Mouse (Mus musculus) bone marrow, adult 2 months (tissue): ENCODE measurements around the gene Olfr822. TPM values are rescaled to one million over a fixed set of nuclear protein-coding genes. Genes with fewer than 3 reads are reported as not detected.
"Not testable (repeated sequence)": the region's sequence is repeated elsewhere in the genome, so short reads cannot be mapped to it uniquely, and the experiment has no call there.

Experiments
- H3K27ac ChIP-seq: fragments of 200-500 bp; 2 replicates; pipeline ENCODE4 v1.5.1; 2012; ENCODE audit warnings: low read depth, mild to moderate bottlenecking, control low read depth, inconsistent platforms, low read length; ENCODE audit not compliant: control insufficient read depth, poor library complexity, insufficient read depth
- H3K4me1 ChIP-seq: fragments of 200-500 bp; 2 replicates; pipeline ENCODE4 v1.6.1; 2011; ENCODE audit warnings: low read length; ENCODE audit not compliant: control insufficient read depth, insufficient read depth
- H3K4me3 ChIP-seq: fragments of 200-500 bp; replicated peaks from 2 replicates; pipeline ENCODE3; 2011; ENCODE audit warnings: mild to moderate bottlenecking, low read depth, low read length, control low read depth; ENCODE audit not compliant: control insufficient read depth
- CTCF ChIP-seq: fragments of 200-500 bp; IDR thresholded peaks from 2 replicates; pipeline ENCODE4 v1.5.1; 2011; ENCODE audit warnings: low read length, control low read depth; ENCODE audit not compliant: control insufficient read depth, insufficient read depth
- POLR2A ChIP-seq: fragments of 200-500 bp; IDR thresholded peaks from 2 replicates; pipeline ENCODE4 v1.6.1; 2011; ENCODE audit warnings: low read depth, mild to moderate bottlenecking, control low read depth, low read length, borderline replicate concordance; ENCODE audit not compliant: control insufficient read depth
- WGBS: fragments of 180-500 bp; shearing (Covaris S2); methylation state at CpG from one replicate; pipeline ENCODE4 v1.1.7; 2018; 5-methylcytosine and 5-hydroxymethylcytosine counted together
- polyA plus RNA-seq: library from polyadenylated mRNA; stranded (reverse); fragments of >200 nt; gene quantifications from 2 replicates; pipeline ENCODE4 v1.2.4, GENCODE M21; 2011; ENCODE audit warnings: low replicate concordance; ENCODE audit not compliant: missing spikeins, insufficient read depth, insufficient read length

The Olfr822 gene
- polyA plus RNA-seq: not detected in 2 replicates

GRCm38 (mm10) chr10:130070910-130071309 lies at the start of gene Olfr822:
TSS of gene Olfr822 (plus strand) at chr10:130071210.
- Histone ChIP-seq H3K4me1 (no peaks in the 10 kb centered on the region), H3K27ac (no peak within 1 kb of the TSS), H3K4me3 (no peak within 1 kb of the TSS)
- TF ChIP-seq POLR2A (no peak), CTCF (no peak)

- H3K4me1 ChIP-seq: no peaks in the 10 kb centered on the region
- H3K27ac ChIP-seq: no peak within 1 kb of the TSS
- H3K4me3 ChIP-seq: no peak within 1 kb of the TSS
- no peak for TF ChIP-seq POLR2A
- TF ChIP-seq CTCF: no peak
These were observed 41.0 kb upstream of the Olfr822 start, which contains the start of gene Olfr821 for GRCm38 (mm10) chr10:130030048-130030447. TSS of gene Olfr821 (plus strand) at chr10:130030348.

DNA sequence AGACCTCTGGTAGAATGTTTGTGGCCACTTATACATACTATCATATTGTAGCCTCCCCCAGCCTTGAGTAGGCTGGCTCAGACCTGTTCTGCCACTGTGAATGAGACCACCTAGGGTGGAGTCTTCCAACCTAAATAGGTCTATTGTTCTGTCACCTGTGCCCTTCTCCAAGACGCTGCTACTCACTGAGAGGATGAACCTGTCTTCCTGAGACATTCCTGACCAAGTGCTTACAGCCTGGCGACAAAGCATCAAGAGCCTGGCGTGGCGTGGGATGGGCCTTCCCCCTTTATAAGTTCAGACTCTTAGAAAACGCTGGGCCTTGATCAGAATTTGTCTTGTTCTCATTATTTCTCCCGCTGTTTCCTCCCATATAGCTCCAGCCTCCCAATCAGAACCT lies 33.9 kb upstream of the Olfr822 start:
- no peaks in the 10 kb centered on the region for H3K4me1 ChIP-seq
- 63% methylated on average over 6 of the region's 6 CpGs for WGBS
- TF ChIP-seq CTCF (no peak), POLR2A (no peak)

DNA sequence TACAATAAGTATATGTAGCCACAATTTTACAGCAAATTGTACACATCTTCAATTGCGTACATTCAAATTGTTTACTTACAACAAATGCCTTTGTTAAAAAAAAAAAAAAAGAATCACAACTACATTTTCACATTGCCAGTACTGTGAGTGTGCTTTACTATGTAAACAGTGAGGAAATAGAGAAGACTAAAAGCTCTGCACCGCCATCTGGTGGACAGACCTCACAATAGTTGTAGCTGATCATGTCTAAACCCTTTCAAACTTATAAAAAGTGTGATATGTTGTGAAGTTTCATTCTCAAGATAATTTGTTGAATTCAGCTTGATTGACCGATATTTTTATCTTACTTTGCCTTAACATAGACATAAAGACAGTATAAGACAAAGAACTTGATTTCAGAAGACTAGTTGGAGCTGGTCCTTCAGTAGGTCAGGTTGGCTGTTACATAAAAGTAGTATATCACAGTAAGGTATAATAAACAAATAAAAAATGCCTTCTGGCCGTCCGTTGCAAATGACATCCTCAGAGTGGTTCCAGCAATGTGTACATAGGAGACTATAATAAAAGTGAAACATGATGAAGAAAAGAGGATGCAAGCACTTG lies 21.9 kb downstream of the Olfr822 start:
- Histone ChIP-seq H3K4me1 (no peaks in the 10 kb centered on the region), H3K27ac (no peak overlapping the region), H3K4me3 (no peak overlapping the region)
- TF ChIP-seq POLR2A (no peak), CTCF (no peak)
- WGBS: 16% methylated on average over 5 of the region's 5 CpGs

More for the DNA sequence above, 33.9 kb upstream of the Olfr822 start:
- Histone ChIP-seq H3K4me3 (no peak overlapping the region), H3K27ac (no peak overlapping the region)

DNA sequence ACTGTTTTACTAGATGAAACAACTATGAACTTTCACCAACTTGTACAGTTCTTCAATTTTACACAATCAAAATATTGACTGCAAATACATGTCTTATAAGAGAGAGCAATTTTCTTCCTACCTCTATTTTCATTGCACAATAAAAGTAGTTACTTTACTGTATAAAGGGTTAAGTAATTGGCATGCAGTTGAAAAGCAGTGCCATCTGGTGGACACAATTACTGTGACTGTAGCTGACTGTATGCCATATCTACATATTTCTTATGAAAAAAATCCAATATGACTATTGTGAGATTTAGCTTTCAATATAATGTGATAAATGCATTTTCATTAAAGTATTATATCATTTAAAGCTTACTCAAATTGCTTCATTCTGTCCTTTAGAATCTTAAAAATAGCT lies 25.1 kb downstream of the Olfr822 start:
- TF ChIP-seq CTCF: no peak
- no peak for TF ChIP-seq POLR2A
- H3K27ac ChIP-seq: no peak overlapping the region
- no peaks in the 10 kb centered on the region for H3K4me1 ChIP-seq
- H3K4me3 ChIP-seq: no peak overlapping the region

- not testable (repeated sequence) for H3K4me1 ChIP-seq, H3K4me3 ChIP-seq, H3K27ac ChIP-seq
- WGBS: 69% methylated on average over 1 of the region's 1 CpGs
These were observed 44.3 kb downstream of the Olfr822 start, which contains the start of gene Olfr823 for GRCm38 (mm10) chr10:130115283-130115682. TSS of gene Olfr823 (minus strand) at chr10:130115383.

DNA sequence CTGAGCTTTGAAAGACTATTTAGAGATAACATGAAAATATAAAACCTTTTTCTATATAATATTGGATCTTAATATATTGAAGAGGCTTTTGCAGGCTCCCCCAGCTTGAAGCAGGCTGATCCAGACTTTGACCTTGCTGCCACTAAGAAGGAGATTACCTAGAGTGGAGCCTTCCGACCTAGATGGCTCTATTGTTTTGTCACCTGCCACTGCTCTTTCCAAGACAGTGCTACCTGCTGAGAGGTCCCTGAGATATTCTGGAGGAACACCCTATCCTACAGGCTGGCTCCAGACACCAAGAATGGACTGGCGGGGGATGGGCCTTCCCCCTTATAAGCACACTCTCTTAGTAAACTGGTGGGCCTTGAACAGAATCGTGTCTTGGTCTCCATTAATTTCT lies 45.0 kb downstream of the Olfr822 start:
- not testable (repeated sequence) for H3K4me1 ChIP-seq, H3K27ac ChIP-seq, H3K4me3 ChIP-seq
- WGBS: 73% methylated on average over 3 of the region's 3 CpGs

Other genes starting within 250 kb of the Olfr822 start
- not detected in 2 replicates for gene Olfr812, start 225.1 kb upstream of the Olfr822 start, polyA plus RNA-seq
- gene Olfr813, start 215.8 kb upstream of the Olfr822 start, polyA plus RNA-seq: not detected in 2 replicates
- not detected in 2 replicates for gene Olfr814, start 191.4 kb upstream of the Olfr822 start, polyA plus RNA-seq
- not detected in 2 replicates for gene Olfr815, start 165.3 kb upstream of the Olfr822 start, polyA plus RNA-seq
- not detected in 2 replicates for gene Olfr816, start 155.6 kb upstream of the Olfr822 start, polyA plus RNA-seq
- not detected in 2 replicates for gene Olfr818, start 122.1 kb upstream of the Olfr822 start, polyA plus RNA-seq
- gene Olfr819, start 103.9 kb upstream of the Olfr822 start, polyA plus RNA-seq: not detected in 2 replicates
- not detected in 2 replicates for gene Olfr247, start 95.1 kb upstream of the Olfr822 start, polyA plus RNA-seq
- 0.27 TPM in 1 of 2 replicates, not detected in the other for gene Gm10310, start 86.1 kb upstream of the Olfr822 start, polyA plus RNA-seq
- gene Olfr820, start 58.6 kb upstream of the Olfr822 start, polyA plus RNA-seq: not detected in 2 replicates
- gene Olfr821, start 40.9 kb upstream of the Olfr822 start, polyA plus RNA-seq: not detected in 2 replicates
- gene Olfr823, start 44.2 kb downstream of the Olfr822 start, polyA plus RNA-seq: not detected in 2 replicates
- not detected in 2 replicates for gene Olfr824, start 58.8 kb downstream of the Olfr822 start, polyA plus RNA-seq
- gene Olfr825, start 95.6 kb downstream of the Olfr822 start, polyA plus RNA-seq: not detected in 2 replicates
- not detected in 2 replicates for gene Olfr826, start 113.0 kb downstream of the Olfr822 start, polyA plus RNA-seq
- gene Olfr827, start 143.2 kb downstream of the Olfr822 start, polyA plus RNA-seq: not detected in 2 replicates
- not detected in 2 replicates for gene Neurod4, start 209.0 kb downstream of the Olfr822 start, polyA plus RNA-seq